Mouse (Mus musculus) thymus, adult 2 months (tissue): ENCODE measurements at regions not wholly inside any gene's neighbourhood (a gene's known extent, or its start where the extent isn't known, plus 50 kb on each side); places are given as distances from the start of the nearest gene placed in this dataset.

Source experiments
- CTCF ChIP-seq: fragments of 200-500 bp; IDR thresholded peaks from 2 replicates; pipeline ENCODE4 v1.5.1; 2012; ENCODE audit warnings: mild to moderate bottlenecking, control low read depth, low read length, moderate library complexity, borderline replicate concordance; ENCODE audit not compliant: control insufficient read depth, poor library complexity, insufficient read depth; ENCODE audit errors: extremely low read depth
- POLR2A ChIP-seq: fragments of 200-500 bp; IDR thresholded peaks from 2 replicates; pipeline ENCODE4 v1.6.1; 2012; ENCODE audit warnings: mild to moderate bottlenecking, low read length, control low read depth, moderate library complexity; ENCODE audit not compliant: control insufficient read depth, poor library complexity, insufficient read depth; ENCODE audit errors: extremely low read depth

DNA sequence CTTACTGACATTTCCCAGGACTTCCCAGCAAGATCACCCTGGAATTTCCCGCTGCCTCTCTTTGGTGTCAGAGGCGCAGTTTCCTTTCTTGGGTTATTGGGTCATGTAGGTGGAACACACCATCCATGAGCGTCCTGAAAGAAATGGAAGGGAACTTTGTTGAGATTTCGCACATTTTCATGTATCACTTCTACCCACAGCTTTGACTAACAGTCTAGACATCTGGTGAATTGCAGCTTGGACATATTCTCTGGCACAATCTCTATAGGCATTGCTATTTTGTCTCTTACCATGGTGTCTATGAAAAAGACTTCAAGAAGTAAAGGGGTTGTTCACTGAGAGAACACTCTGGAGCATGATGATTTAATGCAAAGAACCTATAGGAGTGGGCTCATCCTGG, 86.7 kb upstream of the Zfp827 start:
- TF ChIP-seq POLR2A, result no peak
- no peak for TF ChIP-seq CTCF
